Mouse (Mus musculus) A20 (cell line): ENCODE measurements around the gene Ppfia2.

Source experiments
- DNase-seq: peaks from one replicate; pipeline ENCODE4 v3.0.0-alpha.2; 2011; ENCODE audit warnings: low read depth, low spot score

Ppfia2 gene

GRCm38 (mm10) chr10:106665221-106665620 lies 195.1 kb downstream of the Ppfia2 start:
- DNase-seq, result no peak

GRCm38 (mm10) chr10:106670170-106670569 lies 200.0 kb downstream of the Ppfia2 start:
- no peak for DNase-seq

GRCm38 (mm10) chr10:106681395-106681794 lies 211.3 kb downstream of the Ppfia2 start:
- no peak for DNase-seq

GRCm38 (mm10) chr10:106685519-106685918 lies 215.4 kb downstream of the Ppfia2 start:
- no peak for DNase-seq

- no peak for DNase-seq
Observed at GRCm38 (mm10) chr10:106719936-106720335, 249.8 kb downstream of the Ppfia2 start.

- no peak for DNase-seq
Observed at GRCm38 (mm10) chr10:106732265-106732664, 262.1 kb downstream of the Ppfia2 start.

- no peak for DNase-seq
Observed at GRCm38 (mm10) chr10:106736230-106737063, 266.3 kb downstream of the Ppfia2 start.

- no peak for DNase-seq
Observed at GRCm38 (mm10) chr10:106738190-106738589, 268.1 kb downstream of the Ppfia2 start.

- DNase-seq, result no peak
Observed at GRCm38 (mm10) chr10:106744966-106745365, 274.8 kb downstream of the Ppfia2 start.

GRCm38 (mm10) chr10:106761061-106761460 lies 290.9 kb downstream of the Ppfia2 start:
- DNase-seq, result peak; percentile 3

GRCm38 (mm10) chr10:106763785-106764184 lies 293.6 kb downstream of the Ppfia2 start:
- DNase-seq, result no peak

- DNase-seq, result no peak
Observed at GRCm38 (mm10) chr10:106775571-106775970, 305.4 kb downstream of the Ppfia2 start.

GRCm38 (mm10) chr10:106815447-106815846 lies 345.3 kb downstream of the Ppfia2 start:
- DNase-seq, result no peak

- DNase-seq, result no peak
Observed at GRCm38 (mm10) chr10:106818381-106818780, 348.2 kb downstream of the Ppfia2 start.

GRCm38 (mm10) chr10:106824215-106824614 lies 354.1 kb downstream of the Ppfia2 start:
- DNase-seq, result no peak

GRCm38 (mm10) chr10:106838476-106838875 lies 368.3 kb downstream of the Ppfia2 start:
- DNase-seq, result no peak

- no peak for DNase-seq
Observed at GRCm38 (mm10) chr10:106858106-106858505, 388.0 kb downstream of the Ppfia2 start.

GRCm38 (mm10) chr10:106870233-106870632 lies 400.1 kb downstream of the Ppfia2 start:
- no peak for DNase-seq

GRCm38 (mm10) chr10:106871847-106872246 lies 401.7 kb downstream of the Ppfia2 start:
- DNase-seq, result no peak

GRCm38 (mm10) chr10:106872714-106873113 lies 402.6 kb downstream of the Ppfia2 start:
- DNase-seq, result no peak

- DNase-seq, result no peak
Observed at GRCm38 (mm10) chr10:106881330-106881729, 411.2 kb downstream of the Ppfia2 start.

- DNase-seq, result no peak
Observed at GRCm38 (mm10) chr10:106896351-106896750, 426.2 kb downstream of the Ppfia2 start.

- no peak for DNase-seq
Observed at GRCm38 (mm10) chr10:106910108-106910507, 440.0 kb downstream of the Ppfia2 start.
